Mouse (Mus musculus): ENCODE measurements at regions not wholly inside any gene's neighbourhood (a gene's known extent, or its start where the extent isn't known, plus 50 kb on each side); places are given as distances from the start of the nearest gene placed in this dataset.

GRCm38 (mm10) chr12:39510855-39511254, 527.0 kb downstream of the Arl4a start:
- no peak for TF ChIP-seq CTCF (conservative IDR thresholded peaks at IDR 0.05; ENCODE audit: insufficient read depth, insufficient read length, low read depth, low read length)
- TF ChIP-seq POLR2A (IDR thresholded peaks at IDR 0.05; ENCODE audit: low read depth, low read length), result no peak
